Mouse (Mus musculus): ENCODE measurements around the gene Lypd6b. TPM values are rescaled to one million over a fixed set of nuclear protein-coding genes. Genes with fewer than 3 reads are reported as not detected.

The Lypd6b gene
- polyA plus RNA-seq, 1 experiment from 2014 or later = 0.73 TPM

GRCm38 (mm10) chr2:49744251-49745093, 43.0 kb upstream of the Lypd6b start:
- H3K36me3 ChIP-seq (ENCODE audit: control insufficient read depth, insufficient read depth) = no peaks in the 10 kb centered on the region
- no peak overlapping the region for H3K4me3 ChIP-seq (ENCODE audit: low read depth, low read length)
- 46% methylated on average over 11 of the region's 11 CpGs for WGBS
- no peaks in the 10 kb centered on the region for H3K9me3 ChIP-seq (ENCODE audit: control insufficient read depth)
- no peak for ATAC-seq
- H3K27ac ChIP-seq (ENCODE audit: low read depth, low read length) = no peak overlapping the region
- no peak for TF ChIP-seq CTCF (IDR thresholded peaks at IDR 0.05; ENCODE audit: low read depth)
- H3K9ac ChIP-seq (ENCODE audit: low read depth, low read length) = no peak overlapping the region
- no peaks in the 10 kb centered on the region for H3K27me3 ChIP-seq (replicated peaks; ENCODE audit: control insufficient read depth, insufficient read depth, low read length)
- H3K4me1 ChIP-seq (replicated peaks; ENCODE audit: control insufficient read depth, insufficient read depth, low read length) = no peaks in the 10 kb centered on the region
- peak overlapping the region; percentile 18 for H3K4me2 ChIP-seq (replicated peaks; ENCODE audit: low read depth)

GRCm38 (mm10) chr2:49745094-49745781, 42.2 kb upstream of the Lypd6b start:
- Histone ChIP-seq H3K4me1 (replicated peaks; ENCODE audit: control insufficient read depth, insufficient read depth, low read length) (no peaks in the 10 kb centered on the region), H3K27me3 (replicated peaks; ENCODE audit: control insufficient read depth, insufficient read depth, low read length) (no peaks in the 10 kb centered on the region), H3K4me2 (replicated peaks; ENCODE audit: low read depth) (no peak overlapping the region), H3K9ac (ENCODE audit: low read depth, low read length) (no peak overlapping the region), H3K9me3 (ENCODE audit: control insufficient read depth) (no peaks in the 10 kb centered on the region), H3K27ac (ENCODE audit: low read depth, low read length) (no peak overlapping the region), H3K4me3 (ENCODE audit: low read depth, low read length) (no peak overlapping the region), H3K36me3 (ENCODE audit: control insufficient read depth, insufficient read depth) (no peaks in the 10 kb centered on the region)
- no peak for ATAC-seq
- no peak for TF ChIP-seq CTCF (IDR thresholded peaks at IDR 0.05; ENCODE audit: low read depth)
- WGBS = 66% methylated on average over 14 of the region's 14 CpGs

GRCm38 (mm10) chr2:49746947-49747346, 40.5 kb upstream of the Lypd6b start:
- Histone ChIP-seq H3K9me3 (ENCODE audit: control insufficient read depth) (no peaks in the 10 kb centered on the region), H3K4me3 (ENCODE audit: low read depth, low read length) (no peak overlapping the region), H3K9ac (ENCODE audit: low read depth, low read length) (no peak overlapping the region), H3K4me2 (replicated peaks; ENCODE audit: low read depth) (no peak overlapping the region), H3K36me3 (ENCODE audit: control insufficient read depth, insufficient read depth) (no peaks in the 10 kb centered on the region), H3K4me1 (replicated peaks; ENCODE audit: control insufficient read depth, insufficient read depth, low read length) (no peaks in the 10 kb centered on the region), H3K27me3 (replicated peaks; ENCODE audit: control insufficient read depth, insufficient read depth, low read length) (no peaks in the 10 kb centered on the region), H3K27ac (ENCODE audit: low read depth, low read length) (no peak overlapping the region)
- no peak for ATAC-seq
- WGBS = 79% methylated on average over 7 of the region's 7 CpGs
- no peak for TF ChIP-seq CTCF (IDR thresholded peaks at IDR 0.05; ENCODE audit: low read depth)

GRCm38 (mm10) chr2:49747670-49748069, 39.8 kb upstream of the Lypd6b start:
- Histone ChIP-seq H3K27me3 (replicated peaks; ENCODE audit: control insufficient read depth, insufficient read depth, low read length) (no peaks in the 10 kb centered on the region), H3K9ac (ENCODE audit: low read depth, low read length) (no peak overlapping the region), H3K4me3 (ENCODE audit: low read depth, low read length) (no peak overlapping the region), H3K4me1 (replicated peaks; ENCODE audit: control insufficient read depth, insufficient read depth, low read length) (no peaks in the 10 kb centered on the region), H3K36me3 (ENCODE audit: control insufficient read depth, insufficient read depth) (no peaks in the 10 kb centered on the region), H3K27ac (ENCODE audit: low read depth, low read length) (no peak overlapping the region), H3K9me3 (ENCODE audit: control insufficient read depth) (no peaks in the 10 kb centered on the region), H3K4me2 (replicated peaks; ENCODE audit: low read depth) (no peak overlapping the region)
- no peak for ATAC-seq
- 82% methylated on average over 2 of the region's 2 CpGs for WGBS
- no peak for TF ChIP-seq CTCF (IDR thresholded peaks at IDR 0.05; ENCODE audit: low read depth)

GRCm38 (mm10) chr2:49748628-49749342, 38.7 kb upstream of the Lypd6b start:
- H3K27ac ChIP-seq (ENCODE audit: low read depth, low read length) = no peak overlapping the region
- WGBS = 73% methylated on average over 14 of the region's 14 CpGs
- ATAC-seq = no peak
- no peaks in the 10 kb centered on the region for H3K9me3 ChIP-seq (ENCODE audit: control insufficient read depth)
- H3K27me3 ChIP-seq (replicated peaks; ENCODE audit: control insufficient read depth, insufficient read depth, low read length) = no peaks in the 10 kb centered on the region
- H3K36me3 ChIP-seq (ENCODE audit: control insufficient read depth, insufficient read depth) = no peaks in the 10 kb centered on the region
- H3K4me3 ChIP-seq (ENCODE audit: low read depth, low read length) = no peak overlapping the region
- no peak overlapping the region for H3K4me2 ChIP-seq (replicated peaks; ENCODE audit: low read depth)
- no peak overlapping the region for H3K9ac ChIP-seq (ENCODE audit: low read depth, low read length)
- H3K4me1 ChIP-seq (replicated peaks; ENCODE audit: control insufficient read depth, insufficient read depth, low read length) = no peaks in the 10 kb centered on the region
- peak; percentile 64 for TF ChIP-seq CTCF (IDR thresholded peaks at IDR 0.05; ENCODE audit: low read depth)

All from intestine, postnatal 0 days (tissue).